Mouse (Mus musculus) activated CD4-positive, CD25-positive, alpha-beta regulatory T cell, adult 4 months (primary cell): ENCODE data around the gene Gna11. TPM values are rescaled to one million over a fixed set of nuclear protein-coding genes. Genes with fewer than 3 reads are reported as not detected.

ENCODE experiments used
- ATAC-seq: one replicate; pipeline ENCODE4 v1.8.0; 2017
- polyA plus RNA-seq, 2 experiments: library from polyadenylated mRNA; unstranded; fragments of 100-300 nt; shearing (Covaris generic); gene quantifications; one replicate each; pipeline ENCODE4 v1.2.1; 2017

Gna11 gene
- polyA plus RNA-seq, 2 experiments from 2014 or later: 21.7 to 24.5 TPM

- ATAC-seq: peak; percentile 20
Observed at GRCm38 (mm10) chr10:81502658-81503057, 42.3 kb downstream of the Gna11 start.

- ATAC-seq: no peak
Observed at GRCm38 (mm10) chr10:81501863-81502262, 43.1 kb downstream of the Gna11 start.

GRCm38 (mm10) chr10:81500032-81500431 is 45.0 kb downstream of the Gna11 start, which contains the start of gene S1pr4:
S1pr4 (minus strand) TSS chr10:81500132.
- no peak for ATAC-seq

GRCm38 (mm10) chr10:81499250-81499901 is 45.6 kb downstream of the Gna11 start:
- peak; percentile 62 for ATAC-seq

- no peak for ATAC-seq
Observed at GRCm38 (mm10) chr10:81498316-81499249, 46.4 kb downstream of the Gna11 start.

- no peak for ATAC-seq
Observed at GRCm38 (mm10) chr10:81497401-81498270, 47.4 kb downstream of the Gna11 start.

- ATAC-seq: no peak
Observed at GRCm38 (mm10) chr10:81496969-81497368, 48.0 kb downstream of the Gna11 start.

GRCm38 (mm10) chr10:81496264-81496901 is 48.6 kb downstream of the Gna11 start, which contains the start of gene Ncln:
Ncln (minus strand) TSS chr10:81496392.
- peak; percentile 89 for ATAC-seq

- ATAC-seq: no peak
Observed at GRCm38 (mm10) chr10:81495616-81496263, 49.2 kb downstream of the Gna11 start.

GRCm38 (mm10) chr10:81495151-81495550 is 49.8 kb downstream of the Gna11 start:
- ATAC-seq: no peak

GRCm38 (mm10) chr10:81494260-81495041 is 50.5 kb downstream of the Gna11 start:
- no peak for ATAC-seq

- ATAC-seq: no peak
Observed at GRCm38 (mm10) chr10:81493601-81494220, 51.3 kb downstream of the Gna11 start.

GRCm38 (mm10) chr10:81492606-81493240 is 52.3 kb downstream of the Gna11 start:
- ATAC-seq: no peak

- no peak for ATAC-seq
Observed at GRCm38 (mm10) chr10:81491018-81491417, 54.0 kb downstream of the Gna11 start.

- no peak for ATAC-seq
Observed at GRCm38 (mm10) chr10:81489941-81490340, 55.0 kb downstream of the Gna11 start.

GRCm38 (mm10) chr10:81488081-81488480 is 56.9 kb downstream of the Gna11 start:
- no peak for ATAC-seq

GRCm38 (mm10) chr10:81486496-81486895 is 58.5 kb downstream of the Gna11 start:
- ATAC-seq: no peak

GRCm38 (mm10) chr10:81485479-81486018 is 59.4 kb downstream of the Gna11 start:
- ATAC-seq: no peak

- ATAC-seq: no peak
Observed at GRCm38 (mm10) chr10:81485060-81485449, 59.9 kb downstream of the Gna11 start.
